Mouse (Mus musculus): ENCODE measurements around the gene Serf2.
A peak's percentile ranks its signal among the peaks of the same experiment; 100 is the strongest.

Gene Serf2

DNA sequence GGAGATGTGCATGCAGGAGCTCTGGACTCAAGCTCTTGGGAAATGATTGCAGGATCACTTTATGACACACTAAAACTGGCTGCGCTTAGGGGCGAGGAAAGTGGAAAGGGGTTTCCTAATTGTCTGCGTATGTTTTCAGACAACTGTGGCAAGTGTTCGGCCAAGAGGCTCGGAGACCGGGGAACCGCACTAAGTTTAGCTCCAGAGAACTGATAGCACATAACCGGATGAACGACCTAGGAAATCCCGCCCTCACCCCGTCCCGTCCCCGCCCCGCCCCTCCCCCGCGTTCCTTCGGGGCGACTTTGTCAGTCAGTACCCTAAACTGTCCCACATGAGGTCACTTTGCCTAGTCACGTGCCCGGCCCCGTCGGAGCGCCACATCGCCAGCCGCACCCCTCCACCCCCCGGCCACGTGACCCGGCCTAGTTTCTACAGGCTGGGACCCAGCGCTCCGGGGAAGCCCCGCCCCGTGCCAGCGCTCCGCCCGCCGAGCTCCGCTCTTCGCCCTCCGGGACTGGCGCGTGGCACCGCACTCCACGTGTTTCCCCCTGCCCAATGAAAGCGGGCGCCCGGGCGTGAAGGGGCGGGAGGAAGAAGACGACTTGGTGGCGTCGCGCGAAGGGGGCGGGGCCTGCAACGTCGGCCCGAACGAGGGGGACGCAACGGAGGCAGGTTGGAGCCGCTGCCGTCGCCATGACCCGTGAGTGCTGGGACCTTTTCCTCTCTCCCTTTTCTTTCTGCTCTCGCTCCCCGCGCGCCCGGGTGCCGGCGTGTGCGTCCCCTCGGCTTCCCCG is at the start of gene Serf2:
TSS of gene Serf2 (plus strand) at position 457 of the 797 bp plus-strand sequence.
- DNase-seq (ENCODE audit: low spot score): peak; percentile 100

DNA sequence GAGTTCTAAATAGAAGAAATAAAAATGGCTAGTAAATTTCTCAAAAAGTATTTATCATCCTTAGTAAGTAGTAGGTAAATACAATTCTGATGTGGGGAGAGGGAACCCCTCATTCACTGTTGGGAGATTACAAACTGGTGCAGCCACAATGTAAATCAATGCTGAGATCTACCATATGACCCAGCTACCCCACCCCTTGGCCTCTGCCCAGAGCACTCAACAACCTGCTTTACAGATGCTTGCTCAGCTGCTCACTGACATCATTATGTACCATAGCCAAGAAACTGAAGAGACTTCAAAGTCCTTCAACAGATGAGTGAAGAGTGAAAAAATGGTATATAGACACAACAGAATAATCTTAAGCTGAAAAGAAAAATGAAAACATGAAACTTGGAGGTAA is 45.7 kb upstream of the Serf2 start:
- DNase-seq (ENCODE audit: low spot score): no peak

GRCm38 (mm10) chr2:121408160-121408559 is 40.8 kb upstream of the Serf2 start:
- peak; percentile 59 for DNase-seq (ENCODE audit: low spot score)

DNA sequence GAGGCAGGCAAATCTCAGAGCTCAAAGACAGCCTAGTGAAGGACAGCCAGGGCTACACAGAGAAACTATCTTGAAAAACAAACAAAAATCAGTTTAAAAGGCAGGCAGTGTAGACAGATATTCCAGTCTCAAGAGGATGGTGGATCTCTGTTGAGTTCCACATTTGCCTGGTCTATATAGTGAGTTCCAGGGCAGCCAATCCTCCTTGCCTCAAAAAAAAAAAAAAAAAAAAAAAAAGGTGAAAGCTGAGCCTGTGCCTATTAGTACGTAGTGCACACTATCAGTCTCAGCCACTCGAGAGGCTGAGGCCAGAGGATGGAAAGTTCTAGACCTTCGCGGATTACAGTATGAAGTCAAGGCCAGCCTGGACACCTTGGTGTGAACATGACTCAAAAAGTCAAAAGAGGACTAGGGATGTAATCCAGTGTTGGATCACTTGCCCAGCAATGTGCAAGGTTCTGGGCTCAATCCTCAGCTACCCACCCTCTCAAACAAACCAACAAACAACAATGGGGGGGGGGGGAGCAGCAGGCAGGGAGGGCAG is 36.1 kb upstream of the Serf2 start:
- DNase-seq (ENCODE audit: low spot score): no peak

- peak; percentile 95 for DNase-seq (ENCODE audit: low spot score)
These were observed 35.5 kb upstream of the Serf2 start, which contains the start of the genes Pdia3 and Catsper2 for GRCm38 (mm10) chr2:121413387-121414042. Gene Pdia3, plus strand, starts transcription at chr2:121413775. Gene Catsper2, minus strand, starts transcription at chr2:121413792.

- no peak for DNase-seq (ENCODE audit: low spot score)
These were observed 34.8 kb upstream of the Serf2 start for GRCm38 (mm10) chr2:121414139-121414685.

GRCm38 (mm10) chr2:121415103-121415502 is 33.9 kb upstream of the Serf2 start:
- DNase-seq (ENCODE audit: low spot score): no peak

GRCm38 (mm10) chr2:121415591-121415990 is 33.4 kb upstream of the Serf2 start:
- no peak for DNase-seq (ENCODE audit: low spot score)

DNA sequence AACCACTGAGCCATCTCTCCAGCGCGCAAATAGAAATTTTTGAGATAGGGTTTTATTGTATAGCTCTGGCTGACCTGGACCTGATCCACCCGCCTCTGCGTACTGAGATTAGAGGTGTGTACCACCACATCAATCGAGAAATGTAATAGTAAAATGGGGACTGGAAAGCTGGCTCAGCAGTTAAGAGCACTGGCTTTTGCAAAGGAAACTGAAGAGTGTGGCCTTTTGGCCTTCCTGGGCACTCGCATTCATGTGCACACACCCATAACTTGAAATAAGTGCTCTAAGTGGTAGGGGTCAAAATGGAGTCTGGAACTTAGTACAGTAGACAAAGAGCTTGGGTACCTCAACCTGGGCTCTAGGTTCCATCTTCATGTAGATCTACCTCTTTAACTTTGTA is 32.6 kb upstream of the Serf2 start:
- no peak for DNase-seq (ENCODE audit: low spot score)

DNA sequence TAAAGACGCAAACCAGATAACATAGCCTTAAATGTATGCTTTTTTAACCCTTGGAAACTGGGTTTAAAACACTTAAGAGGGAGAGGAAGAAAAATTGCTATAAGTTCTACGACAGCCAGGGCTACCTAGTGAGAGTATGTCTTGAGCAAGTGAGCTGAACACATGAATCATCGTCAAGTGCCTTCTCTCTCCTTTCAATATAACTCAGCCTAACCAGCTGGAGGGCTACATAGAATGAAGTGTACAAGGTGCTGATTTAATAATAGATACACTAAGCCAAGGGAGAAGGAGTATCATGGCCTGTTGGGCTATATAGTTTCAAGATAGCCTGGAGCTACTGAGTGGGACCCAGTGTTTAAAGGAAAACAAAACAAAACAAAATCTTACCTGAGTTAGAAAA is 30.5 kb upstream of the Serf2 start:
- no peak for DNase-seq (ENCODE audit: low spot score)

DNA sequence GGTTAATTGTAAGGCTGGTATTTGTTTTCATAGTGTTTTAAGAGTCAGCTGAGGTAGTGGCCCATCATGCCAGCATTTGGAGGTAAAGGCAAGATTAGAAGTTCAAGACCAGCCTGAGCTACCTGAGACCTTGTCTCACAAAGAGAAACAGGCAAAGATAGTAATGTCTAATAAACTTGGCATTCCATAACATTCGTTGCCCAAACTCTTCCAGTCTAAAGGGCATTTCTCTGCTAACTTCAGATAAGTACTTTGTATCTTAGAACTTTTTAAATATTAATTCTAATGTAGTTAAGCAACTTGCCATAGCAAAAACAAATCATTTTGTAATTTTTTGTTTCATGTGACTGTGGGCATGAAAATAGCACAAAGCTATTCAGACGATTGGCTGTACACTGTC is 25.8 kb upstream of the Serf2 start:
- no peak for DNase-seq (ENCODE audit: low spot score)

- DNase-seq (ENCODE audit: low spot score): no peak
These were observed 23.1 kb upstream of the Serf2 start for GRCm38 (mm10) chr2:121425890-121426289.

GRCm38 (mm10) chr2:121434854-121435253 is 14.1 kb upstream of the Serf2 start:
- no peak for DNase-seq (ENCODE audit: low spot score)

- DNase-seq (ENCODE audit: low spot score): no peak
These were observed 9.2 kb upstream of the Serf2 start for GRCm38 (mm10) chr2:121439746-121440145.

- DNase-seq (ENCODE audit: low spot score): no peak
These were observed 8.0 kb upstream of the Serf2 start for GRCm38 (mm10) chr2:121440834-121441605.

DNA sequence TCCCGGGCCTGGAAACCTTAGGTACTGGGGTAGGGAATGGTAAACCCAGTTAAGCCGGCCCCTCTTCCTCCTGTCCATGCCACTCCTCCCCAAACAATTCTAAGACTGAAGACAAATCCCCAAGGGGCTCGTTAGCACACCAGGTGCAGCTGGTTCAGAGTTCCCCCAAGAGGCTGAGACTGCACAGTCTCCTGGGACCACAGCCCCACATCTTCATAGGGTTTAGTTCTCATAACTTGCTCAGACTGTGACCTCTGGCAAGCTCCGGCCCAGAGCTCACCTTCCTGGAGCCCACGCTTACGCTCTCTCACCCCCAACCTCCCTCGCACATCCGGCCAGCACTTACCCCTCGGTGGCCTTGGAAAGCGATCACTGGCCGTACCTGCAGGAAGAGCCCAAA is 7.2 kb upstream of the Serf2 start:
- DNase-seq (ENCODE audit: low spot score): no peak

DNA sequence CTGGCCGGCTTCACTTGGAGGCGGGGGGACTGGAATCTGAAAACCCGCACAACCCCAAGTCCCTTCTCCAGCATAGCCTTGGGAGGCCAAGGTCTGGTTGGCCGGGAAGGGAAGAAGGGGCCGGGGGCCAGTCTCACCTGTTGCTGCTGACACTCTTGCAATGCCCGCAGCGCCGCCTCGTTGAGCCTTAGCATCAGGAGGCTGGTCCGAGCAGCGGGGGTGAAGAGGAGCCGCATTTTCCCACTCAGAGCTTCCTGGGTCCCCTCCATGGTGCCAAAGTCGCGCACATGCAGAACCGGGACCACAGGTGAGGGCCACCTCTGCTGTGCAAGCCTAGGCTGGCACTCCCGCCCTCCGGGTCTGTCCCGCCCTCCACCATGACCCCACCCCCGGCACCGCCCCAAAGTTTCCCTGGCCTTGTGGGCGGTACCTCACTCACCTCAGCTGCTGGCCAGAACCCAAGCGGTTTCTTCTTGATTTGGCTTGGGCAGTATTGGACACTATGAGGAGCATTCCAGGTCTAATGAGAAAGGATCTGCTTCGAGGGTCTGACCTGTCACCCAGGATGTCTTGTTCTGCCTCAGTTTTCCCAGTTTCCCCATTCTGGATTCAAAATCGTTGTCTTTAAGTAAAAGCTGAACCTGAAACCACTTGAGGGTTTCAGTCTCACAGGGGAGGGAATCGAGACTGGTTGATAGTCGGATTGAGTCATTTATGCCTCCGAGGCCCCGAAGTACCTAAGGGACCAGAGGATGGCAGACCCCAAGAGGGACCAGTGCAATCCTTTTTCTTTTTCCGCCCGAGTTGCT is 6.5 kb upstream of the Serf2 start:
- DNase-seq (ENCODE audit: low spot score): peak; percentile 79

GRCm38 (mm10) chr2:121443068-121443349 is 6.0 kb upstream of the Serf2 start:
- DNase-seq (ENCODE audit: low spot score): peak; percentile 52

GRCm38 (mm10) chr2:121444178-121444577 is 4.8 kb upstream of the Serf2 start, which contains the start of gene Ell3:
Gene Ell3, minus strand, starts transcription at chr2:121444278.
- DNase-seq (ENCODE audit: low spot score): no peak

- no peak for DNase-seq (ENCODE audit: low spot score)
These were observed 3.9 kb upstream of the Serf2 start for GRCm38 (mm10) chr2:121445117-121445516.

- DNase-seq (ENCODE audit: low spot score): no peak
These were observed 2.5 kb upstream of the Serf2 start for GRCm38 (mm10) chr2:121446506-121446905.
